Mouse (Mus musculus): ENCODE measurements around the gene Fastkd5. TPM values are rescaled to one million over a fixed set of nuclear protein-coding genes. Genes with fewer than 3 reads are reported as not detected.

The Fastkd5 gene
- total RNA-seq (2023; ENCODE audit: inconsistent age), result 5.9 to 7.4 TPM (median 7.0 TPM) in 4 replicates

GRCm38 (mm10) chr2:130629839-130630203, at the start of gene Fastkd5, which contains the start of gene Ubox5:
Gene Fastkd5, minus strand, starts transcription at chr2:130630027.
Gene Ubox5, minus strand, starts transcription at chr2:130630038.

GRCm38 (mm10) chr2:130667559-130667958, 37.7 kb upstream of the Fastkd5 start, which contains the start of gene Itpa:
Gene Itpa, plus strand, starts transcription at chr2:130667610.

GRCm38 (mm10) chr2:130664102-130664701, 34.4 kb upstream of the Fastkd5 start, which contains the start of gene Ddrgk1:
Gene Ddrgk1, minus strand, starts transcription at chr2:130664659.

GRCm38 (mm10) chr2:130642684-130643369, 13.0 kb upstream of the Fastkd5 start, which contains the start of gene Lzts3:
Gene Lzts3, minus strand, starts transcription at chr2:130642803.

GRCm38 (mm10) chr2:130582552-130582951, 47.3 kb downstream of the Fastkd5 start, which contains the start of gene Avp:
Gene Avp, minus strand, starts transcription at chr2:130582554.

GRCm38 (mm10) chr2:130575873-130576272, 54.0 kb downstream of the Fastkd5 start, which contains the start of gene Oxt:
Gene Oxt, plus strand, starts transcription at chr2:130576173.

Other genes starting within 250 kb of the Fastkd5 start
- 0.60 to 0.93 TPM (median 0.77 TPM) in 3 of 4 replicates, not detected in the other for gene Cpxm1, start 232.5 kb downstream of the Fastkd5 start, total RNA-seq (2023; ENCODE audit: inconsistent age)
- not detected in 4 replicates for gene Gm28372, start 224.8 kb downstream of the Fastkd5 start, total RNA-seq (2023; ENCODE audit: inconsistent age)
- not detected in 4 replicates for gene 1700020A23Rik, start 224.8 kb downstream of the Fastkd5 start, total RNA-seq (2023; ENCODE audit: inconsistent age)
- not detected in 4 replicates for gene Tmem239, start 223.5 kb downstream of the Fastkd5 start, total RNA-seq (2023; ENCODE audit: inconsistent age)
- 154 to 166 TPM (median 156 TPM) in 4 replicates for gene Vps16, start 205.7 kb downstream of the Fastkd5 start, total RNA-seq (2023; ENCODE audit: inconsistent age)
- 20.7 to 23.7 TPM (median 21.7 TPM) in 4 replicates for gene Pced1a, start 205.3 kb downstream of the Fastkd5 start, total RNA-seq (2023; ENCODE audit: inconsistent age)
- 102 to 110 TPM (median 107 TPM) in 4 replicates for gene Ptpra, start 179.7 kb downstream of the Fastkd5 start, total RNA-seq (2023; ENCODE audit: inconsistent age)
- 46.3 to 59.5 TPM (median 55.6 TPM) in 4 replicates for gene Mrps26, start 66.3 kb downstream of the Fastkd5 start, total RNA-seq (2023; ENCODE audit: inconsistent age)
- gene Oxt, start 53.9 kb downstream of the Fastkd5 start, total RNA-seq (2023; ENCODE audit: inconsistent age), result not detected in 4 replicates
- gene Avp, start 47.5 kb downstream of the Fastkd5 start, total RNA-seq (2023; ENCODE audit: inconsistent age), result not detected in 4 replicates
- gene Ubox5, start within 50 bp of the Fastkd5 start, total RNA-seq (2023; ENCODE audit: inconsistent age), result 5.2 to 7.7 TPM (median 6.3 TPM) in 4 replicates
- gene Lzts3, start 12.8 kb upstream of the Fastkd5 start, total RNA-seq (2023; ENCODE audit: inconsistent age), result 4.9 to 6.1 TPM (median 5.7 TPM) in 4 replicates
- 131 to 157 TPM (median 140 TPM) in 4 replicates for gene Ddrgk1, start 34.6 kb upstream of the Fastkd5 start, total RNA-seq (2023; ENCODE audit: inconsistent age)
- 14.1 to 20.2 TPM (median 15.1 TPM) in 4 replicates for gene Itpa, start 37.6 kb upstream of the Fastkd5 start, total RNA-seq (2023; ENCODE audit: inconsistent age)
- 5.8 to 8.8 TPM (median 6.2 TPM) in 4 replicates for gene Slc4a11, start 67.5 kb upstream of the Fastkd5 start, total RNA-seq (2023; ENCODE audit: inconsistent age)